ENCODE assay signal across 7 mouse cellular contexts in genomic region chr3:96904851-96905541, GRCm38 (mm10). TPM values are rescaled to one million over a fixed set of nuclear protein-coding genes. Genes with fewer than 3 reads are reported as not detected.
A peak's percentile ranks its signal among the peaks of the same experiment; 100 is the strongest.
DNase-seq lines count a peak whose midpoint lies in the region; ATAC-seq lines count a peak whose summit lies in the region.

Gene Gpr89, minus strand, starts transcription at chr3:96905346.

- H3K4me3 ChIP-seq in intestine, embryonic 15.5 days (replicated peaks): peak within 1 kb of the TSS; percentile 97
- H3K4me3 ChIP-seq in midbrain, embryonic 10.5 days: peak within 1 kb of the TSS; percentile 100

- no peaks in the 10 kb centered on the region for H3K36me3 ChIP-seq in intestine, embryonic 15.5 days
- no peaks in the 10 kb centered on the region for H3K36me3 ChIP-seq in midbrain, embryonic 10.5 days

- ATAC-seq in intestine, embryonic 15.5 days: peak; percentile 96

- H3K27ac ChIP-seq in intestine, embryonic 15.5 days: peak within 1 kb of the TSS; percentile 27; the same call in 1 of the 2 replicates
- peak within 1 kb of the TSS; percentile 91 for H3K27ac ChIP-seq in midbrain, embryonic 10.5 days (replicated peaks)

- peak within 1 kb of the TSS; percentile 83 for H3K4me2 ChIP-seq in intestine, embryonic 15.5 days (replicated peaks)

- peak; percentile 97 for DNase-seq in adrenal gland, adult 2 months
- peak; percentile 85 for DNase-seq in embryo, embryonic 11.5 days (ENCODE audit: low read depth, low spot score)
- DNase-seq in gastrocnemius, postnatal 36 days: peak; percentile 82 to 87
- peak; percentile 95 to 97 for DNase-seq in left cerebral cortex, postnatal 25 days (ENCODE audit: low spot score in 2 of 2)
- DNase-seq in midbrain, embryonic 10.5 days (ENCODE audit: low spot score): peak; percentile 93
- peak; percentile 96 for DNase-seq in right cerebral cortex, postnatal 4 days

- peak within 1 kb of the TSS; percentile 89 for H3K9ac ChIP-seq in intestine, embryonic 15.5 days

- intact Hi-C loops in gastrocnemius, postnatal 36 days (cut with DNase I): no loop called here
- intact Hi-C loops in left cerebral cortex, postnatal 25 days (cut with DNase I): loop anchor here (10.0 kb wide), 1 partner anchor 90 kb away; no protein-coding TSS in a partner anchor

- under 1% methylated on average over 40 of the region's 40 CpGs for WGBS in intestine, embryonic 15.5 days
- WGBS in midbrain, embryonic 10.5 days: under 1% methylated on average over 40 of the region's 40 CpGs

- H3K27me3 ChIP-seq in intestine, embryonic 15.5 days (replicated peaks): no peaks in the 10 kb centered on the region
- H3K27me3 ChIP-seq in midbrain, embryonic 10.5 days (ENCODE audit: low read depth, poor library complexity, severe bottlenecking): peaks cover 4% of the 10 kb centered on the region

- H3K9me3 ChIP-seq in intestine, embryonic 15.5 days: no peaks in the 10 kb centered on the region
- H3K9me3 ChIP-seq in midbrain, embryonic 10.5 days (replicated peaks): no peaks in the 10 kb centered on the region

- no peaks in the 10 kb centered on the region; the same call in 1 of the 2 replicates for H3K4me1 ChIP-seq in intestine, embryonic 15.5 days (replicated peaks)
- peaks cover 14% of the 10 kb centered on the region for H3K4me1 ChIP-seq in midbrain, embryonic 10.5 days

RNA-seq across cellular contexts. Expression of gene Gpr89, which starts in this region (rescaled TPM):
- 10 to 100 TPM; 27.9 to 34.4 TPM for total RNA-seq in adrenal gland, adult 2 months (2021)
- polyA plus RNA-seq in adrenal gland, adult 2 months (2012; rRNA removed): 8.6 and 10.7 TPM in 2 replicates
- 10 to 100 TPM; 14.8 to 18.3 TPM for total RNA-seq in gastrocnemius, postnatal 36 days (2021)
- polyA plus RNA-seq in intestine, embryonic 15.5 days (2015; fragmentation: Nextera tagmentation; extraction: Ambion mirVana): 74.3 and 75.0 TPM in 2 replicates
- 10 to 100 TPM; 44.6 to 46.3 TPM for total RNA-seq in left cerebral cortex, postnatal 25 days (2021)
- polyA plus RNA-seq in midbrain, embryonic 10.5 days (2016; fragmentation: Nextera tagmentation; extraction: Ambion mirVana): 34.6 and 36.7 TPM in 2 replicates

Comparison
In these comparisons a context has a peak if more than half of its experiments do, and no peak if none do; other contexts are left out.
1. Peak in every context shown above with its lines: DNase-seq, ATAC-seq, H3K4me3 ChIP-seq and H3K27ac ChIP-seq.